Mouse (Mus musculus): ENCODE results near the gene Zfyve21. TPM values are rescaled to one million over a fixed set of nuclear protein-coding genes. Genes with fewer than 3 reads are reported as not detected.

The Zfyve21 gene
- polyA plus RNA-seq, 1 experiment from 2014 or later = 39.8 TPM

Other genes with a start within 250 kb of the Zfyve21 start
- gene Mark3, start 239.6 kb upstream of the Zfyve21 start, polyA plus RNA-seq (2015; fragmentation: Nextera tagmentation; extraction: Ambion mirVana) = 44.4 and 47.0 TPM in 2 replicates
- gene Ckb, start 141.8 kb upstream of the Zfyve21 start, polyA plus RNA-seq (2015; fragmentation: Nextera tagmentation; extraction: Ambion mirVana) = 1,500 and 1,731 TPM in 2 replicates
- gene Trmt61a, start 136.1 kb upstream of the Zfyve21 start, polyA plus RNA-seq (2015; fragmentation: Nextera tagmentation; extraction: Ambion mirVana) = 9.6 and 10.8 TPM in 2 replicates
- 61.5 and 65.2 TPM in 2 replicates for gene Bag5, start 100.9 kb upstream of the Zfyve21 start, polyA plus RNA-seq (2015; fragmentation: Nextera tagmentation; extraction: Ambion mirVana)
- 58.5 and 58.8 TPM in 2 replicates for gene Apopt1, start 100.9 kb upstream of the Zfyve21 start, polyA plus RNA-seq (2015; fragmentation: Nextera tagmentation; extraction: Ambion mirVana)
- gene Klc1, start 55.3 kb upstream of the Zfyve21 start, polyA plus RNA-seq (2015; fragmentation: Nextera tagmentation; extraction: Ambion mirVana) = 504 and 568 TPM in 2 replicates
- gene Xrcc3, start 297 bp upstream of the Zfyve21 start, polyA plus RNA-seq (2015; fragmentation: Nextera tagmentation; extraction: Ambion mirVana) = 2.5 and 4.6 TPM in 2 replicates
- gene Ppp1r13b, start 93.9 kb downstream of the Zfyve21 start, polyA plus RNA-seq (2015; fragmentation: Nextera tagmentation; extraction: Ambion mirVana) = 32.1 and 33.5 TPM in 2 replicates
- gene Atp5mpl, start 152.8 kb downstream of the Zfyve21 start, polyA plus RNA-seq (2015; fragmentation: Nextera tagmentation; extraction: Ambion mirVana) = 809 and 987 TPM in 2 replicates
- 0.18 and 0.37 TPM in 2 replicates for gene Tdrd9, start 157.4 kb downstream of the Zfyve21 start, polyA plus RNA-seq (2015; fragmentation: Nextera tagmentation; extraction: Ambion mirVana)
- gene Rd3l, start 167.1 kb downstream of the Zfyve21 start, polyA plus RNA-seq (2015; fragmentation: Nextera tagmentation; extraction: Ambion mirVana) = not detected in 2 replicates